In the genomic region with DNA sequence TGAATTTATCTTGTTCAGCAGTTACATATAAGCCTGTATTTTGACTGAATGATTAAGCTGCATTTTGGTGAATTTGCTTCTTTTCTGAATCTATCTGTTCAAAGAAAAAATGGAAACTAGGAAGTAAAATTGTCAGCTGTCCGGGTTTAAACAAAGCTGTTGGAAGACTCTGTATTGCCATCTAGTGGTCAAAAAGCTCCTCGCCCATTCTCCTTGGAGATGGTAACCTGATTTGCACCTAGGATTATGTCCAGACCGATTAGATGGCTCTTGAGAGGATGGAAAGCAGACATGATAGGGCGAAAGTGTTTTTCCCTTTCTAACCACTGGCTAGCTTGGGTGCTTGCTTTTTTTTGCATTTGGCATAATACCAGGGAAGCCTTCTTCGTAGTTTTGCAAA, we compare ENCODE assay signal across 9 mouse cellular contexts. TPM values are rescaled to one million over a fixed set of nuclear protein-coding genes. Genes with fewer than 3 reads are reported as not detected.
A peak's percentile ranks its signal among the peaks of the same experiment; 100 is the strongest.
DNase-seq lines count a peak whose midpoint lies in the region; TF ChIP-seq lines count a peak whose summit lies in the region.
"Had no signal": no experiment of that assay in that cellular context is flagged by ENCODE, and none has a peak within 500 bp of the region (broad histone marks: within the 10 kb centered on the region; RNA-seq: fewer than 3 reads in every experiment).

No protein-coding gene starts in this region.

- H3K27me3 ChIP-seq in splenic B cell, adult 2 months (ENCODE audit: control insufficient read depth, insufficient read depth, low read length, poor library complexity, severe bottlenecking): no peaks in the 10 kb centered on the region
- H3K27me3 ChIP-seq: liver, embryonic 13.5 days had no signal

- no peak overlapping the region for H3K4me3 ChIP-seq in gastrocnemius, adult 2 months
- peak overlapping the region; percentile 13; the same call in 1 of the 2 replicates for H3K4me3 ChIP-seq in layer of hippocampus, adult 2 months
- H3K4me3 ChIP-seq: liver, embryonic 13.5 days had no signal

- H3K36me3 ChIP-seq in splenic B cell, adult 2 months (ENCODE audit: control insufficient read depth, insufficient read depth, low read length, poor library complexity, severe bottlenecking): no peaks in the 10 kb centered on the region
- H3K36me3 ChIP-seq: liver, embryonic 13.5 days had no signal

- TF ChIP-seq CTCF in gastrocnemius, adult 2 months (IDR thresholded peaks at IDR 0.05): peak; percentile 89
- TF ChIP-seq CTCF in layer of hippocampus, adult 2 months (conservative IDR thresholded peaks at IDR 0.05): peak; percentile 88

- intact Hi-C loops in heart, postnatal 25 days (cut with DNase I): loop anchor here (10.0 kb wide), 2 partner anchors 187 to 277 kb away; a partner anchor contains a TSS
- intact Hi-C loops in gastrocnemius, adult 2 months (cut with DNase I): loop anchor here (5.0 kb wide), 1 partner anchor 165 kb away; no protein-coding TSS in a partner anchor

- H3K27ac ChIP-seq in gastrocnemius, adult 2 months: peak overlapping the region; percentile 49; the same call in 1 of the 2 replicates
- peak overlapping the region; percentile 36; the same call in 1 of the 2 replicates for H3K27ac ChIP-seq in layer of hippocampus, adult 2 months
- H3K27ac ChIP-seq: liver, embryonic 13.5 days had no signal

- peak; percentile 68 for DNase-seq in heart, adult 8-10 months (ENCODE audit: low spot score)
- no peak for DNase-seq in heart, postnatal 25 days (ENCODE audit: low spot score)
- DNase-seq in Muller cell, postnatal 12 days (ENCODE audit: inconsistent ontology term): peak; percentile 51
- peak; percentile 79 for DNase-seq in cerebellum, adult 9-11 months
- DNase-seq in gastrocnemius, adult 2 months: peak; percentile 34
- peak; percentile 56 to 65 for DNase-seq in layer of hippocampus, adult 2 months (ENCODE audit: low spot score in 2 of 2)
- peak; percentile 68 for DNase-seq in lung, postnatal 25 days (ENCODE audit: low spot score)
- peak; percentile 44 for DNase-seq in splenic B cell, adult 2 months (ENCODE audit: low read depth, low spot score)
- DNase-seq: liver, embryonic 13.5 days had no signal

RNA-seq across cellular contexts. Expression of a gene that starts 19.1 kb away (rescaled TPM):
- 1 to 10 TPM; 6.3 to 8.7 (median 6.5) TPM for total RNA-seq in heart, adult 8-10 months (2022)
- 1 to 10 TPM; 5.4 to 7.5 TPM for total RNA-seq in heart, postnatal 25 days (2021)
- total RNA-seq in gastrocnemius, adult 2 months (2021): 1 to 10 TPM; 2.4 to 2.8 TPM
- 1 to 10 TPM in 1 of 2 experiments, under 1 TPM in 1; 0.96 to 1.5 TPM for total RNA-seq in layer of hippocampus, adult 2 months (2021)
